Mouse (Mus musculus) liver, postnatal 0 days (tissue): ENCODE measurements around the gene Tmem53.

Experiments
- CTCF ChIP-seq: sonication (generic); IDR thresholded peaks from 2 replicates; pipeline ENCODE4 v1.5.1; 2016; ENCODE audit warnings: antibody characterized with exemption, low read depth
- EP300 ChIP-seq: IDR thresholded peaks from 2 replicates; pipeline ENCODE4 v1.6.1; 2016; ENCODE audit warnings: antibody characterized with exemption, low read depth, mild to moderate bottlenecking

- TF ChIP-seq EP300 (no peak), CTCF (no peak)
Measured at GRCm38 (mm10) chr4:117279253-117279642, 27.5 kb downstream of the Tmem53 start.
